Mouse (Mus musculus): Measurements from ENCODE around the gene Nbea.

Gene Nbea

DNA sequence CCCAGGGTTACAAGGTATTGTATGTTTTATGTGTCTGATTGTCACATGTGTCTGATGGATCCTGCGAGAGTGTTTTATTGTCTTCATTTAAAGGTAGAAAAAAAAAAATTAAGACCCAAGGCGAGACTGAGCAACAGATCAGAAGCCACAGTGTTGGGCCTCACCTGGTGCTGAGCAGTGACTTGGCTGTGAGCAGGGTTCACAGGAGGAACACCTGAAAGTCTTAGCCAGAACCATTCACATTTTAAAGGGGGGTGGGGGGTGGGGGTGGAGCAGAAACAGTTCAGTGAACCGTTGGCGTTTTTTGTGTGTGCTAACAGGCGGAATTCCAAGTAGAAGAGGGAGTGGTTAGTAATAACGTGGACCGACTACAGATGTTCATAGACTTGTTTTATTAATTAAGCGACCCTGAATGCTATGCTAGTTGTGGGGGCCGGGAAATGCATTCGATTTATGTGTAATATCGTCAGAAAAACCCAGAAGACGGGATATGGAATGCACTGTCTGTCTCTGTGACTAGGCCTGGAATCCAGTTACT is 596.0 kb downstream of the Nbea start:
- DNase-seq = no peak
